ENCODE assay signal across 8 mouse cellular contexts in the genomic region with DNA sequence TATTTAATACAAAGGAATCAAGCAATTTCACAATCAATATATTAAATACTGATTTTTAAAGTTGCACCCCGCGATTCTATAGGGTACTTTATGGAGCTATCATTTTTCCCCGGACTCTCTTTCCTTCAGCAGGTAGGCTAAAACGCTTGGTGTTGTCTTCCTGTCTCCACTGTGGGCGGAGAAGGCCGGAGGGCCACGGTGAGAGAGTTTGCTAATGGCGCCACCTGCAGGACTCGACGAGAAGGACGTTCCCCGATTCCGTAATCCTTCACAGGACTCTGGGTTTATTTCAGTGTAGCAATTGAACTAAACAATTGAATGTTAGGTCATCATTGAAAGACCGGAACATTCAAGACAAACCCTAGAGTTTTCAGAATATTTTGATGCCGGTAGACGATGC. TPM values are rescaled to one million over a fixed set of nuclear protein-coding genes. Genes with fewer than 3 reads are reported as not detected.
DNase-seq lines count a peak whose midpoint lies in the region; ATAC-seq and TF ChIP-seq lines count a peak whose summit lies in the region.

No protein-coding gene starts in this region.

- peaks cover 15% of the 10 kb centered on the region for H3K4me1 ChIP-seq in intestine, embryonic 15.5 days (replicated peaks)
- H3K4me1 ChIP-seq in liver, postnatal 0 days (ENCODE audit: insufficient read depth) = peaks cover 6% of the 10 kb centered on the region; the same call in 1 of the 2 replicates
- peaks cover 10% of the 10 kb centered on the region; the same call in 1 of the 2 replicates for H3K4me1 ChIP-seq in neural tube, embryonic 11.5 days (ENCODE audit: control insufficient read depth, insufficient read depth, low read length)

- peak; percentile 86 for TF ChIP-seq CTCF in liver, postnatal 0 days (IDR thresholded peaks at IDR 0.05; ENCODE audit: low read depth)

- peak; percentile 63 for DNase-seq in right cerebral cortex, adult 18-20 months
- no peak for DNase-seq in right cerebral cortex, postnatal 25 days
- DNase-seq in cerebellum, adult 8-10 months = peak; percentile 82
- DNase-seq in gastrocnemius, postnatal 36 days = peak; percentile 67 to 69
- DNase-seq in liver, postnatal 0 days = peak; percentile 80
- DNase-seq in neural tube, embryonic 11.5 days (ENCODE audit: low spot score) = peak; percentile 86
- DNase-seq in thymus, postnatal 25 days = peak; percentile 57

- 2% methylated on average over 16 of the region's 16 CpGs for WGBS in intestine, embryonic 15.5 days
- 3% methylated on average over 16 of the region's 16 CpGs for WGBS in liver, postnatal 0 days (ENCODE audit: insufficient replicate concordance)
- 3% methylated on average over 16 of the region's 16 CpGs for WGBS in neural tube, embryonic 11.5 days

- H3K9ac ChIP-seq in intestine, embryonic 15.5 days = no peak overlapping the region
- H3K9ac ChIP-seq in liver, postnatal 0 days (replicated peaks) = no peak overlapping the region
- no peak overlapping the region for H3K9ac ChIP-seq in neural tube, embryonic 11.5 days (ENCODE audit: low read length)

- no peaks in the 10 kb centered on the region for H3K9me3 ChIP-seq in intestine, embryonic 15.5 days
- H3K9me3 ChIP-seq in liver, postnatal 0 days (ENCODE audit: low read length) = no peaks in the 10 kb centered on the region
- no peaks in the 10 kb centered on the region for H3K9me3 ChIP-seq in neural tube, embryonic 11.5 days (ENCODE audit: control insufficient read depth, low read length)

- no peak overlapping the region for H3K4me3 ChIP-seq in intestine, embryonic 15.5 days (replicated peaks)
- no peak overlapping the region for H3K4me3 ChIP-seq in liver, postnatal 0 days (ENCODE audit: low read depth, low read length)
- no peak overlapping the region for H3K4me3 ChIP-seq in neural tube, embryonic 11.5 days (ENCODE audit: low read depth, low read length)

- H3K27ac ChIP-seq in intestine, embryonic 15.5 days = no peak overlapping the region
- no peak overlapping the region for H3K27ac ChIP-seq in liver, postnatal 0 days (ENCODE audit: low read depth)
- H3K27ac ChIP-seq in neural tube, embryonic 11.5 days (ENCODE audit: low read depth, low read length) = no peak overlapping the region

- H3K27me3 ChIP-seq in intestine, embryonic 15.5 days (replicated peaks) = peaks cover 63% of the 10 kb centered on the region
- H3K27me3 ChIP-seq in liver, postnatal 0 days (ENCODE audit: insufficient read depth, low read length) = peaks cover 55% of the 10 kb centered on the region
- H3K27me3 ChIP-seq in neural tube, embryonic 11.5 days (ENCODE audit: control insufficient read depth, insufficient read depth, low read length) = peaks cover 7% of the 10 kb centered on the region

- no peak for TF ChIP-seq EP300 in liver, postnatal 0 days (IDR thresholded peaks at IDR 0.05; ENCODE audit: low read depth)

- intact Hi-C loops in gastrocnemius, postnatal 36 days (cut with DNase I) = loop anchor here (2.0 to 5.0 kb wide), 4 partner anchors 81 to 298 kb away; no protein-coding TSS in a partner anchor

- H3K36me3 ChIP-seq in intestine, embryonic 15.5 days = no peaks in the 10 kb centered on the region
- H3K36me3 ChIP-seq in liver, postnatal 0 days (replicated peaks; ENCODE audit: insufficient read depth, low read length) = no peaks in the 10 kb centered on the region
- H3K36me3 ChIP-seq in neural tube, embryonic 11.5 days (ENCODE audit: control insufficient read depth, insufficient read depth, low read length) = no peaks in the 10 kb centered on the region

- peak; percentile 16; the same call in 1 of the 2 replicates for ATAC-seq in intestine, embryonic 15.5 days
- ATAC-seq in liver, postnatal 0 days = peak; percentile 35; the same call in 1 of the 2 replicates
- ATAC-seq in neural tube, embryonic 11.5 days (ENCODE audit: insufficient read depth, low FRiP score, low TSS enrichment) = no peak; the same call in 1 of the 2 replicates

- H3K4me2 ChIP-seq in intestine, embryonic 15.5 days (replicated peaks) = no peak overlapping the region
- no peak overlapping the region for H3K4me2 ChIP-seq in liver, postnatal 0 days (ENCODE audit: low read depth, low read length)
- peak overlapping the region; percentile 70 for H3K4me2 ChIP-seq in neural tube, embryonic 11.5 days (ENCODE audit: low read depth)

RNA-seq across cellular contexts. Expression of gene Gbx2, which starts 12.2 kb away (rescaled TPM):
- under 1 TPM; 0.20 to 0.35 TPM for total RNA-seq in gastrocnemius, postnatal 36 days (2021)
- polyA plus RNA-seq in intestine, embryonic 15.5 days (2015; fragmentation: Nextera tagmentation; extraction: Ambion mirVana) = 0.09 and 0.15 TPM in 2 replicates
- polyA plus RNA-seq in liver, postnatal 0 days (2015; fragmentation: Nextera tagmentation; extraction: Ambion mirVana) = 0.52 and 0.57 TPM in 2 replicates
- 44.0 and 45.8 TPM in 2 replicates for polyA plus RNA-seq in neural tube, embryonic 11.5 days (2014; fragmentation: Nextera tagmentation; extraction: Ambion mirVana)

Comparison
In these comparisons a context has a peak if more than half of its experiments do, and no peak if none do; other contexts are left out.
1. RNA of gene Gbx2, which starts 12.2 kb away (polyA plus RNA-seq): 44.0 to 45.8 TPM in neural tube, embryonic 11.5 days; 0.52 to 0.57 TPM in liver, postnatal 0 days and 0.09 to 0.15 TPM in intestine, embryonic 15.5 days; every median in the first group is over 10 times any median in the second.